Mouse (Mus musculus): ENCODE results near the gene 1700011M02Rik.
"Not testable (repeated sequence)": the region's sequence is repeated elsewhere in the genome, so short reads cannot be mapped to it uniquely, and the experiment has no call there.

The 1700011M02Rik gene

GRCm38 (mm10) chrX:102908587-102908986 is at the start of gene 1700011M02Rik, which contains the start of gene Dmrtc1a:
Gene 1700011M02Rik (plus strand): TSS chrX:102908905.
Gene Dmrtc1a (minus strand): TSS chrX:102908687.
- DNase-seq: not testable (repeated sequence)

GRCm38 (mm10) chrX:102867871-102868270 is 40.8 kb upstream of the 1700011M02Rik start, which contains the start of gene 1700031F05Rik:
Gene 1700031F05Rik (minus strand): TSS chrX:102867971.
- DNase-seq: no peak

GRCm38 (mm10) chrX:102914823-102915222 is 6.1 kb downstream of the 1700011M02Rik start:
- DNase-seq: not testable (repeated sequence)

- DNase-seq: peak in 1 of 2 experiments; percentile 10
Measured at GRCm38 (mm10) chrX:102926707-102927106, 18.0 kb downstream of the 1700011M02Rik start.

- not testable (repeated sequence) for DNase-seq
Measured at GRCm38 (mm10) chrX:102928072-102928471, 19.4 kb downstream of the 1700011M02Rik start, which contains the start of gene 1700018G05Rik. Gene 1700018G05Rik (plus strand): TSS chrX:102928372.

GRCm38 (mm10) chrX:102932992-102933570 is 24.4 kb downstream of the 1700011M02Rik start:
- DNase-seq: no peak

GRCm38 (mm10) chrX:102933571-102934394 is 25.1 kb downstream of the 1700011M02Rik start:
- peak; percentile 39 to 54 for DNase-seq

- no peak for DNase-seq
Measured at GRCm38 (mm10) chrX:102934395-102934764, 25.7 kb downstream of the 1700011M02Rik start.

GRCm38 (mm10) chrX:102936743-102937142 is 28.0 kb downstream of the 1700011M02Rik start:
- no peak for DNase-seq

- DNase-seq: not testable (repeated sequence)
Measured at GRCm38 (mm10) chrX:102950136-102950535, 41.4 kb downstream of the 1700011M02Rik start.

GRCm38 (mm10) chrX:102958917-102959316 is 50.2 kb downstream of the 1700011M02Rik start:
- no peak for DNase-seq

Data from lung, postnatal 4 days (tissue).